Mouse (Mus musculus) bone marrow, adult 2 months (tissue): ENCODE results near the gene Zfr2. TPM values are rescaled to one million over a fixed set of nuclear protein-coding genes. Genes with fewer than 3 reads are reported as not detected.

Experiments used
- H3K27ac ChIP-seq: fragments of 200-500 bp; 2 replicates; pipeline ENCODE4 v1.5.1; 2012; ENCODE audit warnings: low read depth, mild to moderate bottlenecking, control low read depth, inconsistent platforms, low read length; ENCODE audit not compliant: control insufficient read depth, poor library complexity, insufficient read depth
- H3K4me1 ChIP-seq: fragments of 200-500 bp; 2 replicates; pipeline ENCODE4 v1.6.1; 2011; ENCODE audit warnings: low read length; ENCODE audit not compliant: control insufficient read depth, insufficient read depth
- H3K4me3 ChIP-seq: fragments of 200-500 bp; replicated peaks from 2 replicates; pipeline ENCODE3; 2011; ENCODE audit warnings: mild to moderate bottlenecking, low read depth, low read length, control low read depth; ENCODE audit not compliant: control insufficient read depth
- CTCF ChIP-seq: fragments of 200-500 bp; IDR thresholded peaks from 2 replicates; pipeline ENCODE4 v1.5.1; 2011; ENCODE audit warnings: low read length, control low read depth; ENCODE audit not compliant: control insufficient read depth, insufficient read depth
- POLR2A ChIP-seq: fragments of 200-500 bp; IDR thresholded peaks from 2 replicates; pipeline ENCODE4 v1.6.1; 2011; ENCODE audit warnings: low read depth, mild to moderate bottlenecking, control low read depth, low read length, borderline replicate concordance; ENCODE audit not compliant: control insufficient read depth
- WGBS: fragments of 180-500 bp; shearing (Covaris S2); methylation state at CpG from one replicate; pipeline ENCODE4 v1.1.7; 2018; 5-methylcytosine and 5-hydroxymethylcytosine counted together
- polyA plus RNA-seq: library from polyadenylated mRNA; stranded (reverse); fragments of >200 nt; gene quantifications from 2 replicates; pipeline ENCODE4 v1.2.4, GENCODE M21; 2011; ENCODE audit warnings: low replicate concordance; ENCODE audit not compliant: missing spikeins, insufficient read depth, insufficient read length

Zfr2 gene
- polyA plus RNA-seq, 1 experiment, result 2.5 TPM

GRCm38 (mm10) chr10:81266211-81267105 is 33.5 kb downstream of the Zfr2 start, which contains the start of the genes Mrpl54 and Apba3:
Mrpl54 (minus strand) TSS chr10:81266934.
Apba3 (plus strand) TSS chr10:81266960.
- WGBS, result under 1% methylated on average over 48 of the region's 48 CpGs
- H3K4me1 ChIP-seq, result no peaks in the 10 kb centered on the region
- TF ChIP-seq CTCF (no peak), POLR2A (no peak; the same call in 1 of the 2 replicates)
- H3K4me3 ChIP-seq, result peak within 1 kb of the TSS; percentile 89
- peak within 1 kb of the TSS; percentile 87 for H3K27ac ChIP-seq

- Histone ChIP-seq H3K27ac (no peak overlapping the region), H3K4me3 (peak overlapping the region; percentile 74), H3K4me1 (no peaks in the 10 kb centered on the region)
- TF ChIP-seq POLR2A (no peak; the same call in 1 of the 2 replicates), CTCF (no peak)
- 6% methylated on average over 23 of the region's 23 CpGs for WGBS
These were observed 35.1 kb downstream of the Zfr2 start for GRCm38 (mm10) chr10:81268056-81268455.

GRCm38 (mm10) chr10:81268643-81269412 is 35.9 kb downstream of the Zfr2 start:
- no peak for TF ChIP-seq POLR2A
- no peak for TF ChIP-seq CTCF
- 82% methylated on average over 16 of the region's 16 CpGs for WGBS
- Histone ChIP-seq H3K27ac (no peak overlapping the region), H3K4me3 (peak overlapping the region; percentile 74), H3K4me1 (no peaks in the 10 kb centered on the region)

GRCm38 (mm10) chr10:81272356-81272755 is 39.4 kb downstream of the Zfr2 start:
- Histone ChIP-seq H3K4me1 (no peaks in the 10 kb centered on the region), H3K4me3 (no peak overlapping the region), H3K27ac (no peak overlapping the region)
- WGBS, result 96% methylated on average over 21 of the region's 21 CpGs
- TF ChIP-seq CTCF (no peak), POLR2A (no peak)

GRCm38 (mm10) chr10:81273842-81274241 is 40.9 kb downstream of the Zfr2 start:
- no peaks in the 10 kb centered on the region for H3K4me1 ChIP-seq
- TF ChIP-seq CTCF (no peak), POLR2A (no peak)
- H3K4me3 ChIP-seq, result no peak overlapping the region
- 92% methylated on average over 19 of the region's 19 CpGs for WGBS
- no peak overlapping the region for H3K27ac ChIP-seq

- Histone ChIP-seq H3K4me3 (no peak overlapping the region), H3K4me1 (no peaks in the 10 kb centered on the region), H3K27ac (no peak overlapping the region)
- TF ChIP-seq CTCF (no peak), POLR2A (no peak)
- WGBS, result 88% methylated on average over 22 of the region's 22 CpGs
These were observed 44.7 kb downstream of the Zfr2 start for GRCm38 (mm10) chr10:81277676-81278075.

GRCm38 (mm10) chr10:81279496-81279895 is 46.5 kb downstream of the Zfr2 start:
- TF ChIP-seq POLR2A, result no peak
- no peak for TF ChIP-seq CTCF
- Histone ChIP-seq H3K27ac (no peak overlapping the region), H3K4me3 (no peak overlapping the region), H3K4me1 (no peaks in the 10 kb centered on the region)
- WGBS, result 79% methylated on average over 10 of the region's 10 CpGs

- H3K4me1 ChIP-seq, result no peaks in the 10 kb centered on the region
- 85% methylated on average over 6 of the region's 6 CpGs for WGBS
- TF ChIP-seq POLR2A (no peak), CTCF (no peak)
- H3K27ac ChIP-seq, result no peak overlapping the region
- no peak overlapping the region for H3K4me3 ChIP-seq
These were observed 51.2 kb downstream of the Zfr2 start for GRCm38 (mm10) chr10:81284189-81284588.
